Mouse (Mus musculus): ENCODE results near the gene Kbtbd2. TPM values are rescaled to one million over a fixed set of nuclear protein-coding genes. Genes with fewer than 3 reads are reported as not detected.

Kbtbd2 gene
- polyA plus RNA-seq, 1 experiment from 2014 or later: 43.2 TPM

- Histone ChIP-seq H3K36me3 (peaks cover 44% of the 10 kb centered on the region), H3K4me3 (no peak overlapping the region), H3K4me2 (replicated peaks) (no peak overlapping the region), H3K9ac (no peak overlapping the region), H3K4me1 (no peaks in the 10 kb centered on the region), H3K27me3 (no peaks in the 10 kb centered on the region), H3K9me3 (replicated peaks) (no peaks in the 10 kb centered on the region), H3K27ac (no peak overlapping the region)
- ATAC-seq (ENCODE audit: low FRiP score): no peak
- WGBS: 93% methylated on average over 4 of the region's 4 CpGs
These were observed 13.9 kb downstream of the Kbtbd2 start for GRCm38 (mm10) chr6:56783561-56784272.

GRCm38 (mm10) chr6:56779636-56780035 lies 18.0 kb downstream of the Kbtbd2 start:
- H3K27ac ChIP-seq: no peak overlapping the region
- H3K9me3 ChIP-seq (replicated peaks): no peaks in the 10 kb centered on the region
- no peak overlapping the region for H3K9ac ChIP-seq
- H3K4me2 ChIP-seq (replicated peaks): no peak overlapping the region
- no peak overlapping the region for H3K4me3 ChIP-seq
- WGBS: 98% methylated on average over 5 of the region's 5 CpGs
- no peak for ATAC-seq (ENCODE audit: low FRiP score)
- no peaks in the 10 kb centered on the region for H3K27me3 ChIP-seq
- peaks cover 44% of the 10 kb centered on the region for H3K36me3 ChIP-seq
- H3K4me1 ChIP-seq: no peaks in the 10 kb centered on the region

- Histone ChIP-seq H3K36me3 (peaks cover 35% of the 10 kb centered on the region), H3K4me2 (replicated peaks) (no peak overlapping the region), H3K27me3 (no peaks in the 10 kb centered on the region), H3K4me3 (no peak overlapping the region), H3K27ac (no peak overlapping the region), H3K4me1 (no peaks in the 10 kb centered on the region), H3K9ac (no peak overlapping the region), H3K9me3 (replicated peaks) (no peaks in the 10 kb centered on the region)
- no peak for ATAC-seq (ENCODE audit: low FRiP score)
- whole genome bisulfite sequencing: 87% methylated on average over 3 of the region's 3 CpGs
These were observed 21.8 kb downstream of the Kbtbd2 start for GRCm38 (mm10) chr6:56775816-56776215.

- no peaks in the 10 kb centered on the region for H3K4me1 ChIP-seq
- ATAC-seq (ENCODE audit: low FRiP score): no peak
- no peak overlapping the region for H3K27ac ChIP-seq
- no peaks in the 10 kb centered on the region for H3K27me3 ChIP-seq
- peaks cover 22% of the 10 kb centered on the region for H3K36me3 ChIP-seq
- 88% methylated on average over 4 of the region's 4 CpGs for WGBS
- H3K4me2 ChIP-seq (replicated peaks): no peak overlapping the region
- no peak overlapping the region for H3K4me3 ChIP-seq
- no peak overlapping the region for H3K9ac ChIP-seq
- no peaks in the 10 kb centered on the region for H3K9me3 ChIP-seq (replicated peaks)
These were observed 31.9 kb downstream of the Kbtbd2 start for GRCm38 (mm10) chr6:56765696-56766095.

- no peak for ATAC-seq (ENCODE audit: low FRiP score)
- H3K4me2 ChIP-seq (replicated peaks): no peak overlapping the region
- no peak overlapping the region for H3K9ac ChIP-seq
- no peaks in the 10 kb centered on the region for H3K9me3 ChIP-seq (replicated peaks)
- no peak overlapping the region for H3K4me3 ChIP-seq
- no peaks in the 10 kb centered on the region for H3K4me1 ChIP-seq
- H3K27me3 ChIP-seq: no peaks in the 10 kb centered on the region
- peaks cover 22% of the 10 kb centered on the region for H3K36me3 ChIP-seq
- WGBS: 68% methylated on average over 3 of the region's 3 CpGs
- H3K27ac ChIP-seq: no peak overlapping the region
These were observed 32.3 kb downstream of the Kbtbd2 start for GRCm38 (mm10) chr6:56765265-56765664.

- H3K4me2 ChIP-seq (replicated peaks): no peak overlapping the region
- H3K36me3 ChIP-seq: peaks cover 59% of the 10 kb centered on the region
- no peak overlapping the region for H3K27ac ChIP-seq
- H3K4me1 ChIP-seq: no peaks in the 10 kb centered on the region
- no peak for ATAC-seq (ENCODE audit: low FRiP score)
- no peak overlapping the region for H3K9ac ChIP-seq
- no peak overlapping the region for H3K4me3 ChIP-seq
- 100% methylated on average over 1 of the region's 1 CpGs for WGBS
- H3K27me3 ChIP-seq: no peaks in the 10 kb centered on the region
- H3K9me3 ChIP-seq (replicated peaks): no peaks in the 10 kb centered on the region
These were observed 38.3 kb downstream of the Kbtbd2 start for GRCm38 (mm10) chr6:56759324-56759723.

GRCm38 (mm10) chr6:56756117-56756516 lies 41.5 kb downstream of the Kbtbd2 start:
- Histone ChIP-seq H3K4me3 (no peak overlapping the region), H3K27me3 (no peaks in the 10 kb centered on the region), H3K9me3 (replicated peaks) (no peaks in the 10 kb centered on the region), H3K4me1 (no peaks in the 10 kb centered on the region), H3K36me3 (peaks cover 52% of the 10 kb centered on the region), H3K27ac (no peak overlapping the region), H3K9ac (no peak overlapping the region), H3K4me2 (replicated peaks) (no peak overlapping the region)
- ATAC-seq (ENCODE audit: low FRiP score): no peak
- WGBS: 86% methylated on average over 1 of the region's 1 CpGs

GRCm38 (mm10) chr6:56753719-56754118 lies 43.9 kb downstream of the Kbtbd2 start:
- no peak for ATAC-seq (ENCODE audit: low FRiP score)
- no peak overlapping the region for H3K27ac ChIP-seq
- H3K36me3 ChIP-seq: peaks cover 43% of the 10 kb centered on the region
- no peak overlapping the region for H3K4me3 ChIP-seq
- H3K9me3 ChIP-seq (replicated peaks): no peaks in the 10 kb centered on the region
- 94% methylated on average over 3 of the region's 3 CpGs for WGBS
- H3K4me2 ChIP-seq (replicated peaks): no peak overlapping the region
- H3K27me3 ChIP-seq: no peaks in the 10 kb centered on the region
- H3K9ac ChIP-seq: no peak overlapping the region
- H3K4me1 ChIP-seq: no peaks in the 10 kb centered on the region

GRCm38 (mm10) chr6:56745950-56746543 lies 51.6 kb downstream of the Kbtbd2 start:
- Histone ChIP-seq H3K27me3 (no peaks in the 10 kb centered on the region), H3K36me3 (peaks cover 26% of the 10 kb centered on the region), H3K9ac (no peak overlapping the region), H3K4me1 (no peaks in the 10 kb centered on the region), H3K9me3 (replicated peaks) (no peaks in the 10 kb centered on the region), H3K4me2 (replicated peaks) (no peak overlapping the region), H3K27ac (no peak overlapping the region), H3K4me3 (no peak overlapping the region)
- 87% methylated on average over 5 of the region's 5 CpGs for WGBS
- ATAC-seq (ENCODE audit: low FRiP score): no peak

GRCm38 (mm10) chr6:56732545-56732944 lies 65.1 kb downstream of the Kbtbd2 start:
- no peaks in the 10 kb centered on the region for H3K4me1 ChIP-seq
- no peak overlapping the region for H3K27ac ChIP-seq
- no peak overlapping the region for H3K4me2 ChIP-seq (replicated peaks)
- no peak for ATAC-seq (ENCODE audit: low FRiP score)
- H3K9me3 ChIP-seq (replicated peaks): no peaks in the 10 kb centered on the region
- 82% methylated on average over 2 of the region's 2 CpGs for whole genome bisulfite sequencing
- peaks cover 63% of the 10 kb centered on the region for H3K36me3 ChIP-seq
- no peak overlapping the region for H3K9ac ChIP-seq
- H3K27me3 ChIP-seq: no peaks in the 10 kb centered on the region
- no peak overlapping the region for H3K4me3 ChIP-seq

Other genes with a start within 250 kb of the Kbtbd2 start
- 8.7 and 10.5 TPM in 2 replicates for gene Pde1c, start 228.7 kb downstream of the Kbtbd2 start, polyA plus RNA-seq (2016; fragmentation: Nextera tagmentation; extraction: Ambion mirVana)
- 142 and 150 TPM in 2 replicates for gene Lsm5, start 93.1 kb downstream of the Kbtbd2 start, polyA plus RNA-seq (2016; fragmentation: Nextera tagmentation; extraction: Ambion mirVana)
- gene Avl9, start 82.9 kb downstream of the Kbtbd2 start, polyA plus RNA-seq (2016; fragmentation: Nextera tagmentation; extraction: Ambion mirVana): 39.0 and 44.8 TPM in 2 replicates
- 92.2 and 98.5 TPM in 2 replicates for gene Fkbp9, start 34.2 kb upstream of the Kbtbd2 start, polyA plus RNA-seq (2016; fragmentation: Nextera tagmentation; extraction: Ambion mirVana)
- 102 and 106 TPM in 2 replicates for gene Nt5c3, start 126.1 kb upstream of the Kbtbd2 start, polyA plus RNA-seq (2016; fragmentation: Nextera tagmentation; extraction: Ambion mirVana)
- gene Vmn1r4, start 126.2 kb upstream of the Kbtbd2 start, polyA plus RNA-seq (2016; fragmentation: Nextera tagmentation; extraction: Ambion mirVana): 0.27 and 0.36 TPM in 2 replicates
- gene Vmn1r5, start 172.5 kb upstream of the Kbtbd2 start, polyA plus RNA-seq (2016; fragmentation: Nextera tagmentation; extraction: Ambion mirVana): not detected in 2 replicates
- gene Vmn1r6, start 199.4 kb upstream of the Kbtbd2 start, polyA plus RNA-seq (2016; fragmentation: Nextera tagmentation; extraction: Ambion mirVana): not detected in 2 replicates
- not detected in 2 replicates for gene Vmn1r7, start 227.5 kb upstream of the Kbtbd2 start, polyA plus RNA-seq (2016; fragmentation: Nextera tagmentation; extraction: Ambion mirVana)
- gene Vmn1r8, start 234.5 kb upstream of the Kbtbd2 start, polyA plus RNA-seq (2016; fragmentation: Nextera tagmentation; extraction: Ambion mirVana): not detected in 2 replicates

All from hindbrain, embryonic 12.5 days (tissue).